Mouse (Mus musculus) left cerebral cortex, postnatal 4 days (tissue): ENCODE data around the gene Fsd2. TPM values are rescaled to one million over a fixed set of nuclear protein-coding genes. Genes with fewer than 3 reads are reported as not detected.

ENCODE experiments used
- DNase-seq: peaks from one replicate; pipeline ENCODE4 v3.0.0-alpha.2; 2022
- intact Hi-C: fragments of 180-260 bp; cut with DNase I; formaldehyde crosslinking; loops from one replicate; pipeline ENCODE4 v1.15.1; 2025
- total RNA-seq, 2 experiments: library from RNA; stranded (reverse); gene quantifications; 2 replicates each; pipeline ENCODE4 v1.2.3; 2021

Fsd2 gene
- total RNA-seq, 2 experiments from 2014 or later = 0.08 TPM; not detected in 1

DNA sequence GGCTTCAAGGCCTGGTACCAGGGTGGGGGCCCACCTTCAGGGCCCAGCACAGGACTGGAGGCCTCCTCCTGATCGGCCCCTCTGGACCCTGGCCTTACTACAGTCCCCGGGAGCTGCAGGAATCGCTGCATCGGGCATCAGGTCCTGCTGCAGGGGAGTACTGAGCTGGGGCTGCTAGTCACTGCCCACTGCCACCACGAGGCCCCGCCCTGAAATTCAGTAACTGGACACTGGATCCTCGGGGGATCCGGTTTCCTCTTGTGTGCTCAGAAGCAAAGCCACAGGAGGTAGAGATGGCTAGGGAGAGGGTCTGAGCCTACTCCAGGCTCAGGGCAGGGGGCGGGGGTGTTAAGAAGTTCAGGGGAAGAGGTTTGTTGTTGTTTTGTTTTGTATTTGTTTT is 77.1 kb downstream of the Fsd2 start:
- intact Hi-C loops = no loop called here
- DNase-seq = no peak

Other genes with a start within 250 kb of the Fsd2 start
- 100 to 1,000 TPM; 830 to 890 TPM for gene Rps17, start 221.7 kb downstream of the Fsd2 start, total RNA-seq
- gene Cpeb1, start 111.5 kb downstream of the Fsd2 start, total RNA-seq = 10 to 100 TPM; 10.0 to 11.6 TPM
- 100 to 1,000 TPM; 165 to 172 TPM for gene Ap3b2, start 73.0 kb downstream of the Fsd2 start, total RNA-seq
- gene BC048679, start 68.7 kb downstream of the Fsd2 start, total RNA-seq = not detected
- 10 to 100 TPM; 14.5 to 15.9 TPM for gene Whamm, start 4.3 kb upstream of the Fsd2 start, total RNA-seq
- 10 to 100 TPM; 51.8 to 54.3 TPM for gene Homer2, start 140.6 kb upstream of the Fsd2 start, total RNA-seq
- 10 to 100 TPM; 54.5 to 61.9 TPM for gene Ramac, start 196.0 kb upstream of the Fsd2 start, total RNA-seq
- gene 3110040N11Rik, start 222.5 kb upstream of the Fsd2 start, total RNA-seq = 10 to 100 TPM; 41.1 to 49.1 TPM